Mouse (Mus musculus) liver, embryonic 15.5 days (tissue): ENCODE measurements around the gene Nedd8. TPM values are rescaled to one million over a fixed set of nuclear protein-coding genes. Genes with fewer than 3 reads are reported as not detected.

ENCODE experiments used
- ATAC-seq: fragments of 200-750 bp; cut with Nextera tagmentation; 2 replicates; pipeline ENCODE4 v1.8.0; 2017; ENCODE audit warnings: moderate number of reproducible peaks, mild to moderate bottlenecking, moderate library complexity; ENCODE audit not compliant: insufficient read depth
- H3K27ac ChIP-seq: fragments of 300-500 bp; sonication (generic); replicated peaks from 2 replicates; pipeline ENCODE4 v1.5.1; 2015; ENCODE audit warnings: mild to moderate bottlenecking, inconsistent platforms
- H3K27me3 ChIP-seq: fragments of 300-500 bp; sonication (generic); 2 replicates; pipeline ENCODE4 v1.6.1; 2015; ENCODE audit warnings: mild to moderate bottlenecking, inconsistent platforms
- H3K36me3 ChIP-seq: fragments of 300-500 bp; sonication (generic); replicated peaks from 2 replicates; pipeline ENCODE4 v1.6.1; 2015; ENCODE audit warnings: moderate library complexity, mild to moderate bottlenecking, inconsistent platforms
- H3K4me1 ChIP-seq: fragments of 300-500 bp; sonication (generic); replicated peaks from 2 replicates; pipeline ENCODE4 v1.6.1; 2015; ENCODE audit warnings: inconsistent platforms
- H3K4me2 ChIP-seq: fragments of 300-500 bp; sonication (generic); 2 replicates; pipeline ENCODE4 v1.6.1; 2015; ENCODE audit warnings: moderate library complexity, mild to moderate bottlenecking, inconsistent platforms
- H3K4me3 ChIP-seq: fragments of 300-500 bp; sonication (generic); replicated peaks from 2 replicates; pipeline ENCODE4 v1.5.1; 2015; ENCODE audit warnings: mild to moderate bottlenecking, inconsistent platforms
- H3K9ac ChIP-seq: fragments of 300-500 bp; sonication (generic); 2 replicates; pipeline ENCODE4 v1.6.1; 2015; ENCODE audit warnings: moderate library complexity, mild to moderate bottlenecking, inconsistent platforms
- H3K9me3 ChIP-seq: fragments of 300-500 bp; sonication (generic); replicated peaks from 2 replicates; pipeline ENCODE4 v1.6.1; 2016; ENCODE audit warnings: inconsistent platforms
- WGBS: fragments of 180-500 bp; shearing (Covaris S2); methylation state at CpG from one replicate; pipeline ENCODE4 v1.1.7; 2015; ENCODE audit warnings: mixed read lengths; ENCODE audit not compliant: insufficient replicate concordance; 5-methylcytosine and 5-hydroxymethylcytosine counted together
- polyA plus RNA-seq: library from polyadenylated mRNA; unstranded; fragments of >200 nt; fragmentation: Nextera tagmentation; extraction: Ambion mirVana; gene quantifications from 2 replicates; pipeline ENCODE4 v1.2.1, GENCODE M21; 2015

Nedd8 gene
- polyA plus RNA-seq, 1 experiment from 2014 or later = 233 TPM

GRCm38 (mm10) chr14:55615876-55616275 is 56.0 kb downstream of the Nedd8 start:
- Histone ChIP-seq H3K4me1 (peaks cover 63% of the 10 kb centered on the region), H3K27ac (peak overlapping the region; percentile 86)

GRCm38 (mm10) chr14:55614565-55615178 is 57.3 kb downstream of the Nedd8 start:
- Histone ChIP-seq H3K4me1 (peaks cover 62% of the 10 kb centered on the region), H3K4me3 (no peak overlapping the region), H3K9me3 (no peaks in the 10 kb centered on the region), H3K4me2 (peak overlapping the region; percentile 15; the same call in 1 of the 2 replicates), H3K27me3 (no peaks in the 10 kb centered on the region), H3K36me3 (peaks cover 13% of the 10 kb centered on the region), H3K27ac (peak overlapping the region; percentile 86), H3K9ac (no peak overlapping the region)
- ATAC-seq = peak; percentile 77
- WGBS = 33% methylated on average over 7 of the region's 7 CpGs

More at GRCm38 (mm10) chr14:55615876-55616275, 56.0 kb downstream of the Nedd8 start:
- no peak overlapping the region for H3K9ac ChIP-seq
- no peaks in the 10 kb centered on the region for H3K27me3 ChIP-seq
- no peak overlapping the region for H3K4me3 ChIP-seq
- ATAC-seq = no peak
- 63% methylated on average over 2 of the region's 2 CpGs for WGBS
- H3K9me3 ChIP-seq = no peaks in the 10 kb centered on the region
- H3K4me2 ChIP-seq = no peak overlapping the region
- H3K36me3 ChIP-seq = peaks cover 3% of the 10 kb centered on the region

- H3K4me1 ChIP-seq = peaks cover 50% of the 10 kb centered on the region
- peaks cover 26% of the 10 kb centered on the region for H3K36me3 ChIP-seq
- H3K27me3 ChIP-seq = no peaks in the 10 kb centered on the region
- ATAC-seq = no peak
- H3K4me2 ChIP-seq = no peak overlapping the region
- no peak overlapping the region for H3K9ac ChIP-seq
- H3K9me3 ChIP-seq = no peaks in the 10 kb centered on the region
- no peak overlapping the region for H3K4me3 ChIP-seq
- 61% methylated on average over 6 of the region's 6 CpGs for WGBS
- H3K27ac ChIP-seq = peak overlapping the region; percentile 67
Measured at GRCm38 (mm10) chr14:55613346-55613745, 58.6 kb downstream of the Nedd8 start.

Other genes with a start within 250 kb of the Nedd8 start
- 77.8 and 86.8 TPM in 2 replicates for gene Dhrs4, start 193.4 kb downstream of the Nedd8 start, polyA plus RNA-seq
- gene Carmil3, start 181.5 kb downstream of the Nedd8 start, polyA plus RNA-seq = 0.28 and 0.41 TPM in 2 replicates
- gene Cpne6, start 161.7 kb downstream of the Nedd8 start, polyA plus RNA-seq = not detected in 2 replicates
- not detected in 2 replicates for gene Nrl, start 147.1 kb downstream of the Nedd8 start, polyA plus RNA-seq
- gene Pck2, start 131.9 kb downstream of the Nedd8 start, polyA plus RNA-seq = 36.0 and 39.9 TPM in 2 replicates
- gene Dcaf11, start 112.1 kb downstream of the Nedd8 start, polyA plus RNA-seq = 57.9 and 64.1 TPM in 2 replicates
- 1.6 and 2.1 TPM in 2 replicates for gene A730061H03Rik, start 111.7 kb downstream of the Nedd8 start, polyA plus RNA-seq
- 1.1 and 1.9 TPM in 2 replicates for gene Fitm1, start 96.5 kb downstream of the Nedd8 start, polyA plus RNA-seq
- gene Psme1, start 94.0 kb downstream of the Nedd8 start, polyA plus RNA-seq = 108 and 116 TPM in 2 replicates
- 25.6 and 25.9 TPM in 2 replicates for gene Emc9, start 86.8 kb downstream of the Nedd8 start, polyA plus RNA-seq
- gene Psme2, start 81.0 kb downstream of the Nedd8 start, polyA plus RNA-seq = 173 and 191 TPM in 2 replicates
- gene Rnf31, start 80.4 kb downstream of the Nedd8 start, polyA plus RNA-seq = 9.1 and 12.0 TPM in 2 replicates
- 20.7 and 20.9 TPM in 2 replicates for gene Irf9, start 68.6 kb downstream of the Nedd8 start, polyA plus RNA-seq
- gene Rec8, start 54.1 kb downstream of the Nedd8 start, polyA plus RNA-seq = 1.7 and 1.9 TPM in 2 replicates
- gene Ipo4, start 36.2 kb downstream of the Nedd8 start, polyA plus RNA-seq = 26.6 and 36.7 TPM in 2 replicates
- 0.54 and 0.67 TPM in 2 replicates for gene Gm49378, start 34.2 kb downstream of the Nedd8 start, polyA plus RNA-seq
- 48.4 and 51.7 TPM in 2 replicates for gene Tm9sf1, start 28.3 kb downstream of the Nedd8 start, polyA plus RNA-seq
- 0.09 TPM in 1 of 2 replicates, not detected in the other for gene Tssk4, start 21.9 kb downstream of the Nedd8 start, polyA plus RNA-seq
- gene Mdp1, start 11.6 kb downstream of the Nedd8 start, polyA plus RNA-seq = 18.4 and 18.5 TPM in 2 replicates
- 21.2 and 25.6 TPM in 2 replicates for gene Gmpr2, start 183 bp downstream of the Nedd8 start, polyA plus RNA-seq
- gene Tinf2, start 9.7 kb upstream of the Nedd8 start, polyA plus RNA-seq = 21.0 and 22.4 TPM in 2 replicates
- 2.9 and 3.9 TPM in 2 replicates for gene Tgm1, start 41.8 kb upstream of the Nedd8 start, polyA plus RNA-seq
- 10.5 and 11.0 TPM in 2 replicates for gene Rabggta, start 50.1 kb upstream of the Nedd8 start, polyA plus RNA-seq
- 39.4 and 43.5 TPM in 2 replicates for gene Dhrs1, start 73.6 kb upstream of the Nedd8 start, polyA plus RNA-seq
- 23.4 and 24.4 TPM in 2 replicates for gene Nop9, start 73.6 kb upstream of the Nedd8 start, polyA plus RNA-seq
- gene Cideb, start 86.3 kb upstream of the Nedd8 start, polyA plus RNA-seq = 57.5 and 77.8 TPM in 2 replicates
- 0.74 and 0.93 TPM in 2 replicates for gene Ltb4r2, start 89.3 kb upstream of the Nedd8 start, polyA plus RNA-seq
- 14.0 and 14.5 TPM in 2 replicates for gene Ltb4r1, start 93.8 kb upstream of the Nedd8 start, polyA plus RNA-seq
- 1.4 and 1.9 TPM in 2 replicates for gene Adcy4, start 112.0 kb upstream of the Nedd8 start, polyA plus RNA-seq
- gene Ripk3, start 116.7 kb upstream of the Nedd8 start, polyA plus RNA-seq = 16.9 and 19.7 TPM in 2 replicates
- 0.67 and 0.86 TPM in 2 replicates for gene Nfatc4, start 151.0 kb upstream of the Nedd8 start, polyA plus RNA-seq
- gene Nynrin, start 181.9 kb upstream of the Nedd8 start, polyA plus RNA-seq = 2.0 and 2.1 TPM in 2 replicates
- gene Cbln3, start 212.3 kb upstream of the Nedd8 start, polyA plus RNA-seq = 0.20 and 0.31 TPM in 2 replicates
- 8.6 and 10.1 TPM in 2 replicates for gene Khnyn, start 212.8 kb upstream of the Nedd8 start, polyA plus RNA-seq
- 12.8 and 15.5 TPM in 2 replicates for gene Sdr39u1, start 228.2 kb upstream of the Nedd8 start, polyA plus RNA-seq